Mouse (Mus musculus): ENCODE measurements around the gene Galnt13. TPM values are rescaled to one million over a fixed set of nuclear protein-coding genes. Genes with fewer than 3 reads are reported as not detected.

Galnt13 gene
- polyA plus RNA-seq (2015; fragmentation: Nextera tagmentation; extraction: Ambion mirVana), result 3.0 and 4.6 TPM in 2 replicates

GRCm38 (mm10) chr2:54435937-54436735, at the start of gene Galnt13:
Gene Galnt13, plus strand, starts transcription at chr2:54436317.
- peaks cover 13% of the 10 kb centered on the region for H3K4me1 ChIP-seq
- H3K27me3 ChIP-seq, result peaks cover 49% of the 10 kb centered on the region
- peak within 1 kb of the TSS; percentile 94 for H3K4me2 ChIP-seq
- H3K4me3 ChIP-seq, result peak within 1 kb of the TSS; percentile 58
- no peak within 1 kb of the TSS for H3K27ac ChIP-seq
- peak; percentile 76 for ATAC-seq (ENCODE audit: insufficient number of reproducible peaks, insufficient read depth, low FRiP score, low TSS enrichment, low read depth)
- no peaks in the 10 kb centered on the region for H3K9me3 ChIP-seq
- no peaks in the 10 kb centered on the region for H3K36me3 ChIP-seq
- peak within 1 kb of the TSS; percentile 59 for H3K9ac ChIP-seq
- WGBS, result under 1% methylated on average over 71 of the region's 81 CpGs

DNA sequence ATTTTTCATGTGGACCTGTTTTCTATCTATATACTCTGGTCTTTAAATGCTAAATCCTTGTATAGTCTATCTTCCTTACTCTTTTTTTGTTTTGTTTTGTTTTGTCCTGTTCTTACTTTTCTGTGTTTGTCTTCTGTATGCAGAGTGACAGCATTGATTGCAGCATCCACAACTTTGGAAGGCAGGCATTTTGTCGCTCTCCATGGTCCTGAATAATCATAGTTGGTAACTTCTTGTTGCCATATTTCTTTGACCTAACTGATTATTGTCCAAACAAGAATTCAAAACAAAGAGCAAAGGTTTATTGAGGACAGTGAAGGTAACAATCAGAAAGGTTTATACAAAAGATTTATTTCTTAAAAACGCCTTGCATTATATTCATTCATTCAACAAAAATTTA, 5.1 kb upstream of the Galnt13 start:
- Histone ChIP-seq H3K9me3 (no peaks in the 10 kb centered on the region), H3K9ac (no peak overlapping the region), H3K36me3 (no peaks in the 10 kb centered on the region), H3K27me3 (peaks cover 17% of the 10 kb centered on the region), H3K4me2 (no peak overlapping the region), H3K27ac (no peak overlapping the region), H3K4me1 (0 out of 2 replicates have a peak, but pooled peaks cover under 1% of the 10 kb centered on the region), H3K4me3 (no peak overlapping the region)
- 38% methylated on average over 2 of the region's 2 CpGs for WGBS
- ATAC-seq (ENCODE audit: insufficient number of reproducible peaks, insufficient read depth, low FRiP score, low TSS enrichment, low read depth), result no peak

- H3K27ac ChIP-seq, result no peak overlapping the region
- H3K4me3 ChIP-seq, result peak overlapping the region; percentile 58
- H3K9me3 ChIP-seq, result no peaks in the 10 kb centered on the region
- H3K27me3 ChIP-seq, result peaks cover 49% of the 10 kb centered on the region
- no peak overlapping the region for H3K9ac ChIP-seq
- H3K4me1 ChIP-seq, result peaks cover 13% of the 10 kb centered on the region
- no peaks in the 10 kb centered on the region for H3K36me3 ChIP-seq
- H3K4me2 ChIP-seq, result peak overlapping the region; percentile 94
- 40% methylated on average over 10 of the region's 10 CpGs for WGBS
- ATAC-seq (ENCODE audit: insufficient number of reproducible peaks, insufficient read depth, low FRiP score, low TSS enrichment, low read depth), result no peak
Measured at GRCm38 (mm10) chr2:54435380-54435779, 737 bp upstream of the Galnt13 start.

DNA sequence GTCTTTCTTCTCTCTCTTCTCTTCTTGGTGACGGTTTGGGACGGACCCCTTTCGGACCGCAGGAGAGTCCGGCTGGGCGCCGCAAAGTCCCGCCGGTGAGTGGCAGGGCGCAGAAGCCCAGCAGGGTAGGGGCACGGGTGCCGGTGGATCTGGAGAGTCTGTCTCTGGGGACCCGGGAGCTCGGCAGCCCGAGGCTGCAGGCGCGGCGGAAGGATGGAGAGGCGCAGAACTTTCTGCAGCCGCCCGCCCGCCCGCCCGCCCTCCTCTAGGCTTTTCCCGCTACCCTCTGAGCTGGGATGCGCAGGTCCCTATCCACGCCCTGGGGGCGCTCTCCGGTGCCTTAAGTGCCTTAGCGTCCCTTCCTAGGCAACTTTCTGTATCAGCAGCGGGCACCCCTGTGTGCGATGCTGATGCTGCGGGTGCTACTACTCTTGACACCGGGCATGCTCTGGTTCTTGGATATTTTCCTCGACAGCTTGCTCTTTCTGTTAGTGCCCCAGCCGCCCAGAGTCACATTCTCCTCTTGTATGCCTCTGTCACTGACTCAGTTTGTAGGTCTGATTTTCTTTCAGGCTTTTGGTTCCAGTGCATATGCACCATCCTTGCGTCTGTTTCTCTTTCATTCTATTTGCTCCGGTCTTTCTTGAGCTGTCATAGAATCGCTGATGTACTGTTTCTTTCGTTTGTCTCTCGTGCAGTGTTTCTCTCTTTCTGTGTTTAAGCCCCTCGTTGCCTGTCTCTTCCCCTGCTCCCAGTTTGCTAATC, 801 bp downstream of the Galnt13 start:
- H3K36me3 ChIP-seq, result no peaks in the 10 kb centered on the region
- H3K9ac ChIP-seq, result peak overlapping the region; percentile 59
- H3K4me1 ChIP-seq, result peaks cover 13% of the 10 kb centered on the region
- H3K4me3 ChIP-seq, result peak overlapping the region; percentile 58
- H3K27ac ChIP-seq, result no peak overlapping the region
- ATAC-seq (ENCODE audit: insufficient number of reproducible peaks, insufficient read depth, low FRiP score, low TSS enrichment, low read depth), result peak; percentile 13; the same call in 1 of the 2 replicates
- H3K4me2 ChIP-seq, result peak overlapping the region; percentile 94
- 2% methylated on average over 39 of the region's 42 CpGs for WGBS
- peaks cover 49% of the 10 kb centered on the region for H3K27me3 ChIP-seq
- H3K9me3 ChIP-seq, result no peaks in the 10 kb centered on the region

- Histone ChIP-seq H3K36me3 (no peaks in the 10 kb centered on the region), H3K9me3 (no peaks in the 10 kb centered on the region), H3K4me2 (peak overlapping the region; percentile 94), H3K4me3 (peak overlapping the region; percentile 58), H3K27me3 (peaks cover 49% of the 10 kb centered on the region), H3K27ac (no peak overlapping the region), H3K9ac (no peak overlapping the region), H3K4me1 (peaks cover 13% of the 10 kb centered on the region)
- WGBS, result 5% methylated on average over 9 of the region's 9 CpGs
- ATAC-seq (ENCODE audit: insufficient number of reproducible peaks, insufficient read depth, low FRiP score, low TSS enrichment, low read depth), result no peak
Measured at GRCm38 (mm10) chr2:54437501-54437830, 1.3 kb downstream of the Galnt13 start.

GRCm38 (mm10) chr2:54442734-54443500, 6.8 kb downstream of the Galnt13 start:
- no peaks in the 10 kb centered on the region for H3K9me3 ChIP-seq
- no peak overlapping the region for H3K27ac ChIP-seq
- no peak overlapping the region for H3K9ac ChIP-seq
- H3K4me3 ChIP-seq, result no peak overlapping the region
- ATAC-seq (ENCODE audit: insufficient number of reproducible peaks, insufficient read depth, low FRiP score, low TSS enrichment, low read depth), result no peak
- H3K4me1 ChIP-seq, result no peaks in the 10 kb centered on the region
- H3K4me2 ChIP-seq, result no peak overlapping the region
- no peaks in the 10 kb centered on the region for H3K36me3 ChIP-seq
- WGBS, result 75% methylated on average over 9 of the region's 9 CpGs
- peaks cover 14% of the 10 kb centered on the region for H3K27me3 ChIP-seq

- 79% methylated on average over 5 of the region's 5 CpGs for WGBS
- ATAC-seq (ENCODE audit: insufficient number of reproducible peaks, insufficient read depth, low FRiP score, low TSS enrichment, low read depth), result no peak
- H3K4me3 ChIP-seq, result no peak overlapping the region
- H3K36me3 ChIP-seq, result no peaks in the 10 kb centered on the region
- no peak overlapping the region for H3K9ac ChIP-seq
- no peaks in the 10 kb centered on the region for H3K9me3 ChIP-seq
- no peaks in the 10 kb centered on the region for H3K4me1 ChIP-seq
- H3K27me3 ChIP-seq, result no peaks in the 10 kb centered on the region
- H3K27ac ChIP-seq, result no peak overlapping the region
- no peak overlapping the region for H3K4me2 ChIP-seq
Measured at GRCm38 (mm10) chr2:54483426-54483825, 47.3 kb downstream of the Galnt13 start.

GRCm38 (mm10) chr2:54522989-54523388, 86.9 kb downstream of the Galnt13 start:
- H3K27ac ChIP-seq, result no peak overlapping the region
- 91% methylated on average over 3 of the region's 3 CpGs for WGBS

GRCm38 (mm10) chr2:54527073-54527472, 91.0 kb downstream of the Galnt13 start:
- 72% methylated on average over 3 of the region's 3 CpGs for WGBS
- H3K4me2 ChIP-seq, result no peak overlapping the region

More at GRCm38 (mm10) chr2:54522989-54523388, 86.9 kb downstream of the Galnt13 start:
- no peak for ATAC-seq (ENCODE audit: insufficient number of reproducible peaks, insufficient read depth, low FRiP score, low TSS enrichment, low read depth)
- Histone ChIP-seq H3K36me3 (no peaks in the 10 kb centered on the region), H3K4me3 (no peak overlapping the region), H3K27me3 (no peaks in the 10 kb centered on the region), H3K9ac (no peak overlapping the region), H3K4me1 (no peaks in the 10 kb centered on the region), H3K4me2 (no peak overlapping the region), H3K9me3 (no peaks in the 10 kb centered on the region)

GRCm38 (mm10) chr2:54558357-54559153, 122.4 kb downstream of the Galnt13 start:
- H3K27me3 ChIP-seq, result no peaks in the 10 kb centered on the region

More at GRCm38 (mm10) chr2:54527073-54527472, 91.0 kb downstream of the Galnt13 start:
- Histone ChIP-seq H3K27me3 (no peaks in the 10 kb centered on the region), H3K4me1 (no peaks in the 10 kb centered on the region), H3K36me3 (no peaks in the 10 kb centered on the region), H3K4me3 (no peak overlapping the region), H3K27ac (no peak overlapping the region), H3K9ac (no peak overlapping the region), H3K9me3 (no peaks in the 10 kb centered on the region)
- ATAC-seq (ENCODE audit: insufficient number of reproducible peaks, insufficient read depth, low FRiP score, low TSS enrichment, low read depth), result no peak

More at GRCm38 (mm10) chr2:54558357-54559153, 122.4 kb downstream of the Galnt13 start:
- no peak for ATAC-seq (ENCODE audit: insufficient number of reproducible peaks, insufficient read depth, low FRiP score, low TSS enrichment, low read depth)
- H3K4me2 ChIP-seq, result no peak overlapping the region
- H3K27ac ChIP-seq, result no peak overlapping the region
- no peak overlapping the region for H3K9ac ChIP-seq
- no peak overlapping the region for H3K4me3 ChIP-seq
- no peaks in the 10 kb centered on the region for H3K4me1 ChIP-seq
- H3K36me3 ChIP-seq, result no peaks in the 10 kb centered on the region
- 81% methylated on average over 10 of the region's 10 CpGs for WGBS
- no peaks in the 10 kb centered on the region for H3K9me3 ChIP-seq

All from embryonic facial prominence, embryonic 13.5 days (tissue).